In the genomic region with DNA sequence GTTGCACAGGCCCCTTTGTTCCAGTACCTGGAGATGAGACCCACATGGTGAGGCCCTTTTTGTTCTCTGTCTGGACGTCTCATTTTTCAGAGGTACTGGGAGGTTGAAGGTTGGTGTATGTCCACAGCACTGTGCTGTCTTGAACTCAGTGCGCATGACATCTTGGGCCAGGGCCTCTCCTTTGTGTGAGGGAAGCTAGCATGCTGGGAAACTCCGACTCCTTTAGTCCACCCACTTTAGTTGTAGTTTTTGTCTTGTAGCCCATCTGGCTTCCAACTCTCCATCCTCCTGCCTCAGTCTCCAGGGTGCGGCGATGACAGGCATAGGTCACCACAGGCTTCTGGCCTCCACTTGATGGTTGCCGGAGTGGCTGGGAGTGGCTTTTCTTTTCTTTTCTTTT, we compare ENCODE assay signal across 10 mouse cellular contexts. TPM values are rescaled to one million over a fixed set of nuclear protein-coding genes. Genes with fewer than 3 reads are reported as not detected.
DNase-seq lines count a peak whose midpoint lies in the region; ATAC-seq and TF ChIP-seq lines count a peak whose summit lies in the region.
"Had no signal": no experiment of that assay in that cellular context is flagged by ENCODE, and none has a peak within 500 bp of the region (broad histone marks: within the 10 kb centered on the region; RNA-seq: fewer than 3 reads in every experiment).

No protein-coding gene starts in this region.

- no peak overlapping the region; the same call in 1 of the 2 replicates for H3K27ac ChIP-seq in heart, embryonic 15.5 days
- H3K27ac ChIP-seq in heart, adult 2 months, result no peak overlapping the region; the same call in 1 of the 2 replicates
- H3K27ac ChIP-seq in hindbrain, embryonic 13.5 days, result peak overlapping the region; percentile 98
- H3K27ac ChIP-seq in midbrain, embryonic 16.5 days (ENCODE audit: low read length), result peak overlapping the region; percentile 97

- TF ChIP-seq POLR2A in heart, adult 2 months (IDR thresholded peaks at IDR 0.05; ENCODE audit: insufficient read depth, low read depth, low read length), result no peak
- no peak for TF ChIP-seq POLR2A in brain, embryonic 14.5 days (IDR thresholded peaks at IDR 0.05; ENCODE audit: borderline replicate concordance, extremely low read depth, insufficient read depth, insufficient read length, poor library complexity, severe bottlenecking)

- no peaks in the 10 kb centered on the region for H3K9me3 ChIP-seq in heart, embryonic 15.5 days (replicated peaks)
- no peaks in the 10 kb centered on the region for H3K9me3 ChIP-seq in hindbrain, embryonic 13.5 days
- no peaks in the 10 kb centered on the region for H3K9me3 ChIP-seq in midbrain, embryonic 16.5 days (replicated peaks; ENCODE audit: control insufficient read depth, low read length, poor library complexity, severe bottlenecking)

- peaks cover 1% of the 10 kb centered on the region; the same call in 1 of the 2 replicates for H3K79me2 ChIP-seq in heart, adult 2 months (replicated peaks; ENCODE audit: control insufficient read depth, insufficient read depth, low read length)

- peaks cover 49% of the 10 kb centered on the region for H3K4me1 ChIP-seq in heart, embryonic 15.5 days (replicated peaks)
- H3K4me1 ChIP-seq in heart, adult 2 months (ENCODE audit: control insufficient read depth, insufficient read depth, low read length), result peaks cover 9% of the 10 kb centered on the region
- peaks cover 60% of the 10 kb centered on the region for H3K4me1 ChIP-seq in hindbrain, embryonic 13.5 days (replicated peaks)
- H3K4me1 ChIP-seq in midbrain, embryonic 16.5 days (ENCODE audit: control insufficient read depth, insufficient read depth, low read length), result peaks cover 35% of the 10 kb centered on the region

- peaks cover 7% of the 10 kb centered on the region for H3K36me3 ChIP-seq in heart, embryonic 15.5 days
- no peaks in the 10 kb centered on the region for H3K36me3 ChIP-seq in heart, adult 2 months (ENCODE audit: control insufficient read depth, insufficient read depth, low read length)
- peaks cover 32% of the 10 kb centered on the region for H3K36me3 ChIP-seq in hindbrain, embryonic 13.5 days
- peaks cover 6% of the 10 kb centered on the region for H3K36me3 ChIP-seq in midbrain, embryonic 16.5 days (ENCODE audit: control insufficient read depth, insufficient read depth, low read length)

- DNase-seq in heart, adult 2 months, result no peak
- peak; percentile 21 for DNase-seq in brain, embryonic 14.5 days (ENCODE audit: low read depth)
- DNase-seq in retina, embryonic 14.5 days (ENCODE audit: low spot score), result no peak
- no peak for DNase-seq in cerebellum, adult 11-12 months
- DNase-seq in urinary bladder, adult 2 months (ENCODE audit: low spot score), result no peak
- DNase-seq: spleen, adult 18-20 months had no signal

- no peak overlapping the region for H3K9ac ChIP-seq in heart, embryonic 15.5 days
- H3K9ac ChIP-seq in heart, adult 2 months (ENCODE audit: low read depth, low read length), result no peak overlapping the region
- H3K9ac ChIP-seq in hindbrain, embryonic 13.5 days, result peak overlapping the region; percentile 100
- peak overlapping the region; percentile 100 for H3K9ac ChIP-seq in midbrain, embryonic 16.5 days (ENCODE audit: low read depth, low read length)

- ATAC-seq in heart, embryonic 15.5 days (replicated peaks; ENCODE audit: insufficient number of reproducible peaks, insufficient read depth, low FRiP score, low read depth), result no peak
- ATAC-seq in hindbrain, embryonic 13.5 days (ENCODE audit: low FRiP score), result no peak
- no peak for ATAC-seq in midbrain, embryonic 16.5 days

- H3K4me3 ChIP-seq in heart, embryonic 15.5 days, result 0 out of 2 replicates have a peak overlapping the region, but pooled peaks have one; percentile 81
- H3K4me3 ChIP-seq in heart, adult 2 months, result no peak overlapping the region
- peak overlapping the region; percentile 100 for H3K4me3 ChIP-seq in hindbrain, embryonic 13.5 days
- H3K4me3 ChIP-seq in midbrain, embryonic 16.5 days (ENCODE audit: low read depth, low read length), result peak overlapping the region; percentile 79
- H3K4me3 ChIP-seq: megakaryocyte, embryonic 14.5 days had no signal

- no peak for TF ChIP-seq CTCF in heart, adult 2 months (IDR thresholded peaks at IDR 0.05)
- TF ChIP-seq CTCF in brain, embryonic 14.5 days (IDR thresholded peaks at IDR 0.05; ENCODE audit: borderline replicate concordance, extremely low read depth, insufficient read depth, insufficient read length), result no peak

- intact Hi-C loops in heart, adult 2 months (cut with DNase I), result loop anchor here (5.0 kb wide), 2 partner anchors 33 to 53 kb away; no protein-coding TSS in a partner anchor

- 86% methylated on average over 6 of the region's 6 CpGs for WGBS in heart, embryonic 15.5 days
- 63% methylated on average over 6 of the region's 6 CpGs for WGBS in heart, adult 2 months
- WGBS in hindbrain, embryonic 13.5 days, result 38% methylated on average over 6 of the region's 6 CpGs
- 43% methylated on average over 6 of the region's 6 CpGs for WGBS in midbrain, embryonic 16.5 days

- peak overlapping the region; percentile 94 for H3K4me2 ChIP-seq in heart, embryonic 15.5 days
- peak overlapping the region; percentile 100 for H3K4me2 ChIP-seq in hindbrain, embryonic 13.5 days
- H3K4me2 ChIP-seq in midbrain, embryonic 16.5 days (ENCODE audit: low read length), result peak overlapping the region; percentile 88

- no peak for TF ChIP-seq EP300 in heart, adult 2 months (IDR thresholded peaks at IDR 0.05; ENCODE audit: insufficient read depth, low read depth, low read length)

- peaks cover 4% of the 10 kb centered on the region; the same call in 1 of the 2 replicates for H3K27me3 ChIP-seq in heart, embryonic 15.5 days
- peaks cover 3% of the 10 kb centered on the region for H3K27me3 ChIP-seq in heart, adult 2 months (ENCODE audit: control insufficient read depth, insufficient read depth, low read length)
- no peaks in the 10 kb centered on the region for H3K27me3 ChIP-seq in hindbrain, embryonic 13.5 days
- H3K27me3 ChIP-seq in midbrain, embryonic 16.5 days (ENCODE audit: control insufficient read depth, insufficient read depth, low read depth, low read length), result no peaks in the 10 kb centered on the region

RNA-seq across cellular contexts. Expression of gene Fscn1, which starts 4.5 kb away (rescaled TPM):
- polyA plus RNA-seq in heart, embryonic 15.5 days (2015; fragmentation: Nextera tagmentation; extraction: Ambion mirVana), result 108 and 137 TPM in 2 replicates
- total RNA-seq in heart, adult 2 months (2021), result 10 to 100 TPM; 18.7 to 22.5 TPM
- polyA plus RNA-seq in heart, adult 2 months (2012; rRNA removed), result 37.0 and 47.7 TPM in 2 replicates
- polyA plus RNA-seq in brain, embryonic 14.5 days (2012; rRNA removed), result 634 and 658 TPM in 2 replicates
- 484 and 516 TPM in 2 replicates for polyA plus RNA-seq in hindbrain, embryonic 13.5 days (2015; fragmentation: Nextera tagmentation; extraction: Ambion mirVana)
- 493 and 557 TPM in 2 replicates for polyA plus RNA-seq in midbrain, embryonic 16.5 days (2015; fragmentation: Nextera tagmentation; extraction: Ambion mirVana)
- 63.4 and 69.0 TPM in 2 replicates for polyA plus RNA-seq in urinary bladder, adult 2 months (2012; rRNA removed)

RNA-seq across cellular contexts. Expression of gene Actb, which starts 58.1 kb away (rescaled TPM):
- polyA plus RNA-seq in heart, embryonic 15.5 days (2015; fragmentation: Nextera tagmentation; extraction: Ambion mirVana), result 5,943 and 6,493 TPM in 2 replicates
- total RNA-seq in heart, adult 2 months (2021), result 100 to 1,000 TPM; 679 to 987 TPM
- 1,148 and 1,181 TPM in 2 replicates for polyA plus RNA-seq in heart, adult 2 months (2012; rRNA removed)
- polyA plus RNA-seq in brain, embryonic 14.5 days (2012; rRNA removed), result 3,867 and 5,124 TPM in 2 replicates
- polyA plus RNA-seq in hindbrain, embryonic 13.5 days (2015; fragmentation: Nextera tagmentation; extraction: Ambion mirVana), result 17,657 and 17,716 TPM in 2 replicates
- 13,967 and 14,266 TPM in 2 replicates for polyA plus RNA-seq in midbrain, embryonic 16.5 days (2015; fragmentation: Nextera tagmentation; extraction: Ambion mirVana)
- polyA plus RNA-seq in urinary bladder, adult 2 months (2012; rRNA removed), result 5,740 and 7,458 TPM in 2 replicates

Comparison
In these comparisons a context has a peak if more than half of its experiments do, and no peak if none do; other contexts are left out.
1. H3K27ac ChIP-seq: peak in hindbrain, embryonic 13.5 days (single experiment) and midbrain, embryonic 16.5 days (single experiment); none in heart, embryonic 15.5 days (single experiment) and heart, adult 2 months (single experiment).
2. H3K9ac ChIP-seq: peak in hindbrain, embryonic 13.5 days (single experiment) and midbrain, embryonic 16.5 days (single experiment); none in heart, embryonic 15.5 days (single experiment) and heart, adult 2 months (single experiment).
3. Peak in every context shown above with its lines, with median percentiles within 50 percentile points of each other: H3K4me2 ChIP-seq.